Mouse (Mus musculus): ENCODE results near the gene Ric8b.
A peak's percentile ranks its signal among the peaks of the same experiment; 100 is the strongest.

Ric8b gene

GRCm38 (mm10) chr10:84916810-84917730, at the start of gene Ric8b:
Ric8b (plus strand) TSS chr10:84917616.
- DNase-seq (ENCODE audit: low spot score), result peak; percentile 98

- DNase-seq (ENCODE audit: low spot score), result no peak
Measured at GRCm38 (mm10) chr10:84871285-84871684, 46.1 kb upstream of the Ric8b start.

- no peak for DNase-seq (ENCODE audit: low spot score)
Measured at GRCm38 (mm10) chr10:84871921-84872320, 45.5 kb upstream of the Ric8b start.

- no peak for DNase-seq (ENCODE audit: low spot score)
Measured at GRCm38 (mm10) chr10:84879823-84880571, 37.4 kb upstream of the Ric8b start.

GRCm38 (mm10) chr10:84882528-84882927, 34.9 kb upstream of the Ric8b start:
- DNase-seq (ENCODE audit: low spot score), result no peak

GRCm38 (mm10) chr10:84885341-84885884, 32.0 kb upstream of the Ric8b start:
- DNase-seq (ENCODE audit: low spot score), result no peak

- peak; percentile 66 for DNase-seq (ENCODE audit: low spot score)
Measured at GRCm38 (mm10) chr10:84886221-84886627, 31.2 kb upstream of the Ric8b start.

- peak; percentile 28 for DNase-seq (ENCODE audit: low spot score)
Measured at GRCm38 (mm10) chr10:84886785-84887184, 30.6 kb upstream of the Ric8b start.

GRCm38 (mm10) chr10:84889096-84889846, 28.1 kb upstream of the Ric8b start:
- DNase-seq (ENCODE audit: low spot score), result no peak

GRCm38 (mm10) chr10:84895810-84896358, 21.5 kb upstream of the Ric8b start:
- no peak for DNase-seq (ENCODE audit: low spot score)

- no peak for DNase-seq (ENCODE audit: low spot score)
Measured at GRCm38 (mm10) chr10:84896941-84897930, 20.2 kb upstream of the Ric8b start.

- no peak for DNase-seq (ENCODE audit: low spot score)
Measured at GRCm38 (mm10) chr10:84898144-84898979, 19.1 kb upstream of the Ric8b start.

GRCm38 (mm10) chr10:84901676-84902075, 15.7 kb upstream of the Ric8b start:
- no peak for DNase-seq (ENCODE audit: low spot score)

- DNase-seq (ENCODE audit: low spot score), result peak; percentile 27
Measured at GRCm38 (mm10) chr10:84902213-84902612, 15.2 kb upstream of the Ric8b start.

GRCm38 (mm10) chr10:84903307-84903706, 14.1 kb upstream of the Ric8b start:
- DNase-seq (ENCODE audit: low spot score), result no peak

GRCm38 (mm10) chr10:84903742-84904141, 13.7 kb upstream of the Ric8b start:
- no peak for DNase-seq (ENCODE audit: low spot score)

GRCm38 (mm10) chr10:84906895-84907294, 10.5 kb upstream of the Ric8b start:
- no peak for DNase-seq (ENCODE audit: low spot score)

- no peak for DNase-seq (ENCODE audit: low spot score)
Measured at GRCm38 (mm10) chr10:84908006-84908405, 9.4 kb upstream of the Ric8b start.

GRCm38 (mm10) chr10:84908471-84908870, 8.9 kb upstream of the Ric8b start:
- DNase-seq (ENCODE audit: low spot score), result no peak

Data from yolk sac, embryonic 10.5 days (tissue).